Comparison of ENCODE assay signal across 8 mouse cellular contexts in the genomic region with DNA sequence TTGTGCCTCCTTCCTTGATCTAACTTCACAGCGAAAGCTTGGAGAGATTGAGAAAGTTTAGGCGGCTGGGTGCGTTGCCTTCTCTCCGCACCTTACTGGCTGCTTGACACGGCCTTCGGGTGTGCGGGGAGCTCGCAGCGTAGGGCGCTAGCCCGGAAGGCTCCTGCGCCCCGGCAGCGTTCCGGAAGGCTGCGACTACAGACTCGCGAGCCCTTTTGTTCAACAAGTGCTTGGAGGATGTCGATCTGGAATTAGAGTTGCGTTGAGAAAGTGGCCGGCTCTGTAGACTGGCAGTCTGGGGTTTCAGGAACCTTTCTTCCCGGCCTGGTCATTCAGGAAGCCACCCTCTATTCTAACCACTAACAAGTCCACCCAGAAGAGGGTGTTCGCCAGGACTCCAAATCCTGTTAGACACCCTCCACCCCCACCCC. TPM values are rescaled to one million over a fixed set of nuclear protein-coding genes. Genes with fewer than 3 reads are reported as not detected.
DNase-seq lines count a peak whose midpoint lies in the region; ATAC-seq and TF ChIP-seq lines count a peak whose summit lies in the region.

No protein-coding gene starts in this region.

- H3K9ac ChIP-seq in ES-Bruce4 (ENCODE audit: low read depth, poor library complexity, severe bottlenecking), result peak overlapping the region; percentile 64
- peak overlapping the region; percentile 72 for H3K9ac ChIP-seq in embryonic facial prominence, embryonic 12.5 days
- peak overlapping the region; percentile 51 for H3K9ac ChIP-seq in limb, embryonic 15.5 days
- H3K9ac ChIP-seq in midbrain, embryonic 16.5 days (ENCODE audit: low read depth, low read length), result peak overlapping the region; percentile 81

- TF ChIP-seq EP300 in ES-Bruce4 (IDR thresholded peaks at IDR 0.05; ENCODE audit: insufficient read depth, low read depth, low read length), result no peak

- peak; percentile 36 to 59 for DNase-seq in cerebellum, adult 18-20 months
- no peak for DNase-seq in cerebellum, adult 11 months
- DNase-seq in frontal cortex, postnatal 10 days (ENCODE audit: low spot score in 2 of 2), result no peak

- peak overlapping the region; percentile 92 for H3K4me2 ChIP-seq in embryonic facial prominence, embryonic 12.5 days (replicated peaks)
- H3K4me2 ChIP-seq in limb, embryonic 15.5 days, result peak overlapping the region; percentile 96
- peak overlapping the region; percentile 91 for H3K4me2 ChIP-seq in midbrain, embryonic 16.5 days (ENCODE audit: low read length)

- peak overlapping the region; percentile 81 for H3K4me3 ChIP-seq in ES-Bruce4 (ENCODE audit: low read depth, low read length)
- H3K4me3 ChIP-seq in embryonic facial prominence, embryonic 12.5 days, result peak overlapping the region; percentile 72
- peak overlapping the region; percentile 75 for H3K4me3 ChIP-seq in limb, embryonic 15.5 days
- peak overlapping the region; percentile 82 for H3K4me3 ChIP-seq in midbrain, embryonic 16.5 days (ENCODE audit: low read depth, low read length)

- ATAC-seq in embryonic facial prominence, embryonic 12.5 days (ENCODE audit: insufficient number of reproducible peaks, insufficient read depth, low FRiP score, low TSS enrichment), result no peak
- peak; percentile 14 to 16; a peak in 1 of 4 replicates for ATAC-seq in hematopoietic stem cell, adult 5-6 weeks (replicated peaks in 1 of 2; ENCODE audit: insufficient read depth in 1 of 2, low FRiP score in 2 of 2, low TSS enrichment in 1 of 2, low read depth in 1 of 2, poor library complexity in 2 of 2, severe bottlenecking in 2 of 2)
- ATAC-seq in limb, embryonic 15.5 days (ENCODE audit: insufficient number of reproducible peaks, low FRiP score, low TSS enrichment, low read depth), result no peak
- ATAC-seq in midbrain, embryonic 16.5 days, result 0 out of 2 replicates have a peak, but pooled peaks have one; percentile 1

- peaks cover 3% of the 10 kb centered on the region for H3K4me1 ChIP-seq in ES-Bruce4 (ENCODE audit: control insufficient read depth, insufficient read depth, low read length)
- H3K4me1 ChIP-seq in embryonic facial prominence, embryonic 12.5 days, result peaks cover 25% of the 10 kb centered on the region; the same call in 1 of the 2 replicates
- peaks cover 35% of the 10 kb centered on the region for H3K4me1 ChIP-seq in limb, embryonic 15.5 days
- peaks cover 19% of the 10 kb centered on the region for H3K4me1 ChIP-seq in midbrain, embryonic 16.5 days (ENCODE audit: control insufficient read depth, insufficient read depth, low read length)

- TF ChIP-seq CTCF in ES-Bruce4 (IDR thresholded peaks at IDR 0.05; ENCODE audit: low read depth, low read length), result no peak

- H3K9me3 ChIP-seq in ES-Bruce4 (replicated peaks; ENCODE audit: control insufficient read depth, insufficient read depth, low read length, poor library complexity, severe bottlenecking), result no peaks in the 10 kb centered on the region
- H3K9me3 ChIP-seq in embryonic facial prominence, embryonic 12.5 days, result no peaks in the 10 kb centered on the region
- no peaks in the 10 kb centered on the region for H3K9me3 ChIP-seq in limb, embryonic 15.5 days
- no peaks in the 10 kb centered on the region for H3K9me3 ChIP-seq in midbrain, embryonic 16.5 days (replicated peaks; ENCODE audit: control insufficient read depth, low read length, poor library complexity, severe bottlenecking)

- H3K36me3 ChIP-seq in ES-Bruce4 (ENCODE audit: control insufficient read depth, insufficient read depth, low read length, poor library complexity, severe bottlenecking), result no peaks in the 10 kb centered on the region
- no peaks in the 10 kb centered on the region for H3K36me3 ChIP-seq in embryonic facial prominence, embryonic 12.5 days
- no peaks in the 10 kb centered on the region for H3K36me3 ChIP-seq in limb, embryonic 15.5 days
- H3K36me3 ChIP-seq in midbrain, embryonic 16.5 days (ENCODE audit: control insufficient read depth, insufficient read depth, low read length), result no peaks in the 10 kb centered on the region

- TF ChIP-seq POLR2A in ES-Bruce4 (IDR thresholded peaks at IDR 0.05; ENCODE audit: insufficient read depth, low read length), result no peak

- H3K27me3 ChIP-seq in ES-Bruce4 (ENCODE audit: control insufficient read depth, insufficient read depth, low read length, poor library complexity, severe bottlenecking), result 0 out of 2 replicates have a peak, but pooled peaks cover 1% of the 10 kb centered on the region
- H3K27me3 ChIP-seq in embryonic facial prominence, embryonic 12.5 days, result no peaks in the 10 kb centered on the region
- H3K27me3 ChIP-seq in limb, embryonic 15.5 days, result no peaks in the 10 kb centered on the region
- no peaks in the 10 kb centered on the region for H3K27me3 ChIP-seq in midbrain, embryonic 16.5 days (ENCODE audit: control insufficient read depth, insufficient read depth, low read depth, low read length)

- no peak overlapping the region for H3K27ac ChIP-seq in ES-Bruce4 (ENCODE audit: insufficient read depth, low read length)
- H3K27ac ChIP-seq in embryonic facial prominence, embryonic 12.5 days, result no peak overlapping the region
- H3K27ac ChIP-seq in limb, embryonic 15.5 days, result no peak overlapping the region
- no peak overlapping the region for H3K27ac ChIP-seq in midbrain, embryonic 16.5 days (ENCODE audit: low read length)

- under 1% methylated on average over 23 of the region's 23 CpGs for WGBS in embryonic facial prominence, embryonic 12.5 days
- 1% methylated on average over 23 of the region's 23 CpGs for WGBS in limb, embryonic 15.5 days
- under 1% methylated on average over 23 of the region's 23 CpGs for WGBS in midbrain, embryonic 16.5 days

RNA-seq across cellular contexts. Expression of a gene that starts 1.2 kb away (rescaled TPM):
- 65.1 and 65.5 TPM in 2 replicates for polyA plus RNA-seq in ES-Bruce4 (2011; ENCODE audit: insufficient read depth, insufficient read length, low read depth, missing spikeins)
- 35.7 and 39.5 TPM in 2 replicates for polyA plus RNA-seq in embryonic facial prominence, embryonic 12.5 days (2016; fragmentation: Nextera tagmentation; extraction: Ambion mirVana)
- total RNA-seq in hematopoietic stem cell, adult 5-6 weeks (2017), result 15.5 and 16.8 TPM in 2 replicates
- polyA plus RNA-seq in limb, embryonic 15.5 days (2015; fragmentation: Nextera tagmentation; extraction: Ambion mirVana), result 39.1 and 44.0 TPM in 2 replicates
- polyA plus RNA-seq in midbrain, embryonic 16.5 days (2015; fragmentation: Nextera tagmentation; extraction: Ambion mirVana), result 97.2 and 107 TPM in 2 replicates

Comparison
In these comparisons a context has a peak if more than half of its experiments do, and no peak if none do; other contexts are left out.
1. DNase-seq: peak in cerebellum, adult 18-20 months (2 of 2); none in cerebellum, adult 11 months (single experiment) and frontal cortex, postnatal 10 days (0 of 2).
2. ATAC-seq: peak in hematopoietic stem cell, adult 5-6 weeks (2 of 2) and midbrain, embryonic 16.5 days (single experiment); none in embryonic facial prominence, embryonic 12.5 days (single experiment) and limb, embryonic 15.5 days (single experiment).
3. Peak in every context shown above with its lines, with median percentiles within 50 percentile points of each other: H3K4me3 ChIP-seq, H3K9ac ChIP-seq and H3K4me2 ChIP-seq.